ENCODE assay signal across 28 mouse cellular contexts in the genomic region with DNA sequence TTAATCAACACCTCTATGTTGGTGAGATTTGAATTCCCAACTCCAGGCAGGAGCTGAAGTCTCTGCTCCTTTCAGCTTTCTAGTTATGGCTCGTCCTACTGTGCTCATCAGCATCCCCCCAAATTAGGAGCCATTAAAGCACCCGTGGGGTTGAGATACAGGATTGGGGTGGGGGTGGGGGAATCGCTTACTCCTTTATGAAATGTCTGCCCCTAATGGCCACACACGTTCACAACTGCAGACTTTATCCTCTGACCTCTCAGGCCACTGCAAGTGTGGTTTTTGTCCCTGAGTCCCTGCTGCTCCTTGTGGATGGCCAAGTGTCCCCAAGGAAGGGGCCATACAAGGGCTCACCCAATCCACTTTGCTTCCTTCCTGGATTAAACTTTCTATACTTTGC.
"Had no signal": no experiment of that assay in that cellular context is flagged by ENCODE, and none has a peak within 500 bp of the region (broad histone marks: within the 10 kb centered on the region; RNA-seq: fewer than 3 reads in every experiment).

No protein-coding gene starts in this region.

- H3K36me3 ChIP-seq: embryonic facial prominence, embryonic 12.5 days; embryonic facial prominence, embryonic 13.5 days; embryonic facial prominence, embryonic 15.5 days; forebrain, embryonic 10.5 days; forebrain, embryonic 12.5 days; forebrain, embryonic 15.5 days had no signal

- H3K27me3 ChIP-seq: embryonic facial prominence, embryonic 12.5 days; embryonic facial prominence, embryonic 13.5 days; embryonic facial prominence, embryonic 15.5 days; forebrain, embryonic 12.5 days; forebrain, embryonic 15.5 days had no signal

- H3K27ac ChIP-seq: embryonic facial prominence, embryonic 10.5 days; embryonic facial prominence, embryonic 12.5 days; embryonic facial prominence, embryonic 13.5 days; embryonic facial prominence, embryonic 15.5 days; forebrain, embryonic 10.5 days; forebrain, embryonic 12.5 days; forebrain, embryonic 13.5 days; forebrain, embryonic 15.5 days; gastrocnemius, adult 2 months; heart, adult 2 months had no signal

- H3K4me3 ChIP-seq: embryonic facial prominence, embryonic 10.5 days; embryonic facial prominence, embryonic 12.5 days; embryonic facial prominence, embryonic 13.5 days; embryonic facial prominence, embryonic 15.5 days; erythroblast, embryonic 14.5 days; forebrain, embryonic 10.5 days; forebrain, embryonic 12.5 days; forebrain, embryonic 13.5 days; forebrain, embryonic 15.5 days; gastrocnemius, adult 2 months; heart, adult 2 months had no signal

- DNase-seq: cerebellum, adult 18-20 months; cerebellum, adult 2 months; cerebellum, adult 8-10 months; cerebellum, adult 9-10 months; cerebellum, adult 9-11 months; cerebellum, postnatal 10 days; cerebellum, postnatal 14 days; cerebellum, postnatal 25 days; cerebellum, postnatal 36 days; embryo, embryonic 11 days; forebrain, postnatal 0 days; gastrocnemius, adult 2 months; gastrocnemius, postnatal 10 days; gastrocnemius, postnatal 14 days; gastrocnemius, postnatal 25 days; gastrocnemius, postnatal 36 days; heart, adult 2 months had no signal

- ATAC-seq: forebrain, embryonic 13.5 days; forebrain, embryonic 14.5 days; forebrain, embryonic 15.5 days; forebrain, embryonic 16.5 days; forebrain, postnatal 0 days had no signal

- H3K9me3 ChIP-seq: embryonic facial prominence, embryonic 10.5 days; embryonic facial prominence, embryonic 12.5 days; embryonic facial prominence, embryonic 13.5 days; embryonic facial prominence, embryonic 15.5 days; forebrain, embryonic 10.5 days; forebrain, embryonic 12.5 days; forebrain, embryonic 13.5 days; forebrain, embryonic 15.5 days had no signal

- H3K9ac ChIP-seq: embryonic facial prominence, embryonic 12.5 days; embryonic facial prominence, embryonic 13.5 days; embryonic facial prominence, embryonic 15.5 days; forebrain, embryonic 12.5 days; forebrain, embryonic 13.5 days; forebrain, embryonic 15.5 days; forebrain, postnatal 0 days had no signal

- H3K4me2 ChIP-seq: embryonic facial prominence, embryonic 12.5 days; embryonic facial prominence, embryonic 13.5 days; embryonic facial prominence, embryonic 15.5 days; forebrain, embryonic 12.5 days; forebrain, embryonic 13.5 days; forebrain, embryonic 15.5 days had no signal

- H3K4me1 ChIP-seq: embryonic facial prominence, embryonic 10.5 days had no signal
